Mouse (Mus musculus) heart, embryonic 12.5 days (tissue): ENCODE measurements around the gene Sltm. TPM values are rescaled to one million over a fixed set of nuclear protein-coding genes. Genes with fewer than 3 reads are reported as not detected.

ENCODE experiments used
- ATAC-seq: fragments of 200-750 bp; cut with Nextera tagmentation; 2 replicates; pipeline ENCODE4 v1.8.0; 2017; ENCODE audit warnings: moderate TSS enrichment, moderate library complexity; ENCODE audit not compliant: insufficient number of reproducible peaks, low FRiP score
- H3K27ac ChIP-seq: fragments of 300-500 bp; sonication (generic); 2 replicates; pipeline ENCODE4 v1.5.1; 2016; ENCODE audit warnings: mild to moderate bottlenecking, moderate library complexity; ENCODE audit not compliant: poor library complexity, severe bottlenecking
- H3K27me3 ChIP-seq: fragments of 300-500 bp; sonication (generic); replicated peaks from 2 replicates; pipeline ENCODE4 v1.6.1; 2016; ENCODE audit warnings: mild to moderate bottlenecking, moderate library complexity
- H3K36me3 ChIP-seq: fragments of 300-500 bp; sonication (generic); 2 replicates; pipeline ENCODE4 v1.6.1; 2016; ENCODE audit warnings: mild to moderate bottlenecking, moderate library complexity
- H3K4me1 ChIP-seq: fragments of 300-500 bp; sonication (generic); replicated peaks from 2 replicates; pipeline ENCODE4 v1.6.1; 2016; ENCODE audit warnings: mild to moderate bottlenecking
- H3K4me2 ChIP-seq: fragments of 300-500 bp; sonication (generic); 2 replicates; pipeline ENCODE4 v1.6.1; 2016; ENCODE audit warnings: mild to moderate bottlenecking, moderate library complexity
- H3K4me3 ChIP-seq: fragments of 300-500 bp; sonication (generic); 2 replicates; pipeline ENCODE4 v1.5.1; 2016; ENCODE audit warnings: mild to moderate bottlenecking
- H3K9ac ChIP-seq: fragments of 300-500 bp; sonication (generic); 2 replicates; pipeline ENCODE4 v1.6.1; 2016; ENCODE audit warnings: mild to moderate bottlenecking, moderate library complexity
- H3K9me3 ChIP-seq: fragments of 300-500 bp; sonication (generic); replicated peaks from 2 replicates; pipeline ENCODE4 v1.6.1; 2016; ENCODE audit warnings: mild to moderate bottlenecking, moderate library complexity
- WGBS: fragments of 180-500 bp; shearing (Covaris S2); methylation state at CpG from one replicate; pipeline ENCODE4 v1.1.7; 2016; 5-methylcytosine and 5-hydroxymethylcytosine counted together
- polyA plus RNA-seq: library from polyadenylated mRNA; unstranded; fragments of >200 nt; fragmentation: Nextera tagmentation; extraction: Ambion mirVana; gene quantifications from 2 replicates; pipeline ENCODE4 v1.2.1, GENCODE M21; 2016

Gene Sltm
- polyA plus RNA-seq, result 38.7 and 42.8 TPM in 2 replicates

GRCm38 (mm10) chr9:70542305-70543041 lies at the start of gene Sltm:
Gene Sltm (plus strand): TSS chr9:70542754.
- Histone ChIP-seq H3K9me3 (no peaks in the 10 kb centered on the region), H3K4me2 (peak within 1 kb of the TSS; percentile 88), H3K27ac (peak within 1 kb of the TSS; percentile 97), H3K36me3 (peaks cover 2% of the 10 kb centered on the region; the same call in 1 of the 2 replicates), H3K4me1 (peaks cover 11% of the 10 kb centered on the region), H3K27me3 (no peaks in the 10 kb centered on the region), H3K4me3 (peak within 1 kb of the TSS; percentile 79), H3K9ac (peak within 1 kb of the TSS; percentile 90)
- ATAC-seq, result peak; percentile 98
- WGBS, result under 1% methylated on average over 63 of the region's 75 CpGs

- H3K9ac ChIP-seq, result no peak overlapping the region
- H3K4me2 ChIP-seq, result no peak overlapping the region
- H3K27ac ChIP-seq, result no peak overlapping the region
- no peaks in the 10 kb centered on the region for H3K9me3 ChIP-seq
- H3K4me3 ChIP-seq, result no peak overlapping the region
- peaks cover 18% of the 10 kb centered on the region; the same call in 1 of the 2 replicates for H3K36me3 ChIP-seq
- H3K27me3 ChIP-seq, result no peaks in the 10 kb centered on the region
- peaks cover 19% of the 10 kb centered on the region for H3K4me1 ChIP-seq
- ATAC-seq, result no peak
- WGBS, result 69% methylated on average over 2 of the region's 2 CpGs
Measured at GRCm38 (mm10) chr9:70493038-70493437, 49.5 kb upstream of the Sltm start.

DNA sequence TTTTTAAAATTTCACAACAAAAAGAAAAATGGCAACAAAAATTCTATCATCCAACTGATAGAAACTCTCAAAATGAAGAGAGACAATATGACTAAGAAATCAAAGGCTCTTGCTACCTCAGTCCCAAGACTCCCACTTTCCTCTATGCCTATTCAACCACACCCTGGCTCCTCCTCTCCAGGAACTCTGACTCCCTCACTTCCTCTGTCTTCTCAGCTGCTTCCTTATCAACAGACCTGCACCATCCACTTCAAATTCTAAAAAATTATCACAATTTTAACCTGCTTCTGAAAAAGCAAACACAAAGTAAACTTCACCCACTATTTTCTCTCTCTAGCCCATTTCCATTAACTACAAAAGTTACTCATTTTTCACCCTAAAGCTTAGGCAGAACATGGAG lies 45.6 kb upstream of the Sltm start:
- peaks cover 19% of the 10 kb centered on the region for H3K4me1 ChIP-seq
- no peak overlapping the region for H3K27ac ChIP-seq
- ATAC-seq, result no peak
- H3K36me3 ChIP-seq, result peaks cover 22% of the 10 kb centered on the region
- no peak overlapping the region for H3K4me3 ChIP-seq
- H3K4me2 ChIP-seq, result no peak overlapping the region
- no peaks in the 10 kb centered on the region for H3K9me3 ChIP-seq
- H3K9ac ChIP-seq, result no peak overlapping the region
- H3K27me3 ChIP-seq, result no peaks in the 10 kb centered on the region

DNA sequence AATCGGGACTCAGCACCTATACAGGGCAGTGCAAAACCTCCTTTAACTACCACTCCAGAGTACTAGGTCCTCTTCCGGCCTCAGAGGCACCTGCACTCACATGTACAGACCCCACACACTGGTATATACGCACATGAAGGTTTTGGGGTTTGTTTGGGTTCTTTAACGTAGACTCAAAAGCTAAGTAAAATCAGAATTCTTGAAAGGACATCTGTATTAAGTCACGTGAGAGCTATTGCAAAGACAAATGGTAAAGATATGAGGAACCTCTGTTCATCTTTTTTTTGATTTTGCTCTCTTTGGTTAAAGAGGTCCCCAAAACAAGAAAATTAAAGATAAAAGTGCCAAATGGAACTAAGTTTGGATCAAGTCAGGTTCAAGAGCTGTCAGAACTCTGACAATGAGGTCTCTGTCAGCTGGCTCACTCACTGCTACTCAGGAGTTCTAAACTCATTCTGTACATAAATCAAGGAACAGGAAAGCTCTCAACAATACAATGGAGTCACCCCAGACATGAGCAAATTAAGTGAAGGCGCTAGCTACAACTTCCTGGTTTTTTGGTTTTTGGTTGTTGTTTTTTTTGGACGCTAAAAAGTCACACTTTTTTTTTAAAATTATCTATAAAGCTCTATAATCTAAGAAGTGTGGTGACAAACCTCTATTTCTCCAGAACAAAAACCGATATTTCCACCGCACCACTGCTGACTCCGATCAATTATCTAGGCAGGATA lies 40.1 kb upstream of the Sltm start:
- ATAC-seq, result no peak
- H3K4me2 ChIP-seq, result peak overlapping the region; percentile 72
- no peaks in the 10 kb centered on the region for H3K9me3 ChIP-seq
- H3K27ac ChIP-seq, result peak overlapping the region; percentile 99
- H3K27me3 ChIP-seq, result no peaks in the 10 kb centered on the region
- peak overlapping the region; percentile 84 for H3K4me3 ChIP-seq
- peaks cover 14% of the 10 kb centered on the region for H3K4me1 ChIP-seq
- peak overlapping the region; percentile 97 for H3K9ac ChIP-seq
- 35% methylated on average over 10 of the region's 10 CpGs for WGBS
- H3K36me3 ChIP-seq, result peaks cover 13% of the 10 kb centered on the region

DNA sequence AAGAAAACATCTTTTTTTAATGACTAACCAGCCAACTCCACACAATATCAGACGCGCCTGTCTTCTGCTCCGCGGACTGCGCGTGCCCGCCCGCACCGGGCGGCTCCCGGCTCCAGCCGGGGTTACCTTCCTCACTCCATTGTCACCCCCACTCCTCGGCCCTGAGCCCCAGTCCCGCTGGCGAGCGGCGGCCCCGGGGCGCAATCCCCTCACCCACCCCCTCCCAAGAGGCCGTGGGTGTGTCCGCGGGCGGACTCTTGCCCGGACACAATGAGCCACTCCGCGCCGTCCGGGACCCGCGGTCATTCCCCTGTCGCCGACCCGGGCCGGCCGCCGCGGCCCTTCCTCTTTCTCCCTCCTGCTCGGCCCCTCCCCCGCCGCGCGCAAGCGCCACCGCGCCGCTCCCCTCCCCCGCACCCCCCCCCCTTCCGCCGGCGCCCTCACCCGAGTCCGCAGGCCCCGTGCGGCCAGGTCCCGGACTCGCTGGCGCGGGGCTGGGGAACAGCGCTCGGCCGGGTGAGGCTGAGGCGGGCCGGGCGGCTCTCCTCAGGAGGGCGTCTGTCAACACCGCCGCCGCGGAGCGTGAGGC lies 39.4 kb upstream of the Sltm start:
- Histone ChIP-seq H3K9me3 (no peaks in the 10 kb centered on the region), H3K4me2 (peak overlapping the region; percentile 72), H3K9ac (peak overlapping the region; percentile 97), H3K27me3 (no peaks in the 10 kb centered on the region), H3K36me3 (peaks cover 13% of the 10 kb centered on the region), H3K27ac (peak overlapping the region; percentile 99), H3K4me3 (peak overlapping the region; percentile 84), H3K4me1 (peaks cover 14% of the 10 kb centered on the region)
- under 1% methylated on average over 54 of the region's 70 CpGs for WGBS
- ATAC-seq, result peak; percentile 89

DNA sequence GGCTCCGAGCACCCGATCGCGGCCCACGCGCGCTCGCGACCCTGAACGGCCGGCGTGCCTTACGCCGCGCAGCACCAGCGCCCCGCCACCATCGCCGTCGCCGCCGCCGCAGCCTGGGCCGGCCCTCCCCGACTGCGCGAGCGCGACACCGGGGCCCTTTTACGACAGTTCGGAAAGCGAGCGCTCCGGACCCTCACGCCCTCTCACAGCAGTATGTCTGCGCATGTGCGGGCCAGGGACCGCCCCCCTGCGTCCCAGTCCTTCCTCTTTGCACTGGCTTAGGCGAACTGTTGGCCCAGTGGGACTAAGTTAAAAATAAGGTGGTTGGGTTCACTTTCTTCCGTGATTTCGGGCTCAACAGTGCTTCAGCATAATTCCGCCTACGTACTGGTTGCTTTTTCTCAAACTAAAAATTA lies 38.9 kb upstream of the Sltm start, which contains the start of gene Rnf111:
TSS of gene Rnf111 (minus strand) at position 100 of the 416 bp plus-strand sequence.
- under 1% methylated on average over 45 of the region's 45 CpGs for WGBS
- H3K4me2 ChIP-seq, result peak within 1 kb of the TSS; percentile 72
- H3K27ac ChIP-seq, result peak within 1 kb of the TSS; percentile 99
- peaks cover 11% of the 10 kb centered on the region for H3K36me3 ChIP-seq
- H3K27me3 ChIP-seq, result no peaks in the 10 kb centered on the region
- H3K9ac ChIP-seq, result peak within 1 kb of the TSS; percentile 97
- no peaks in the 10 kb centered on the region for H3K9me3 ChIP-seq
- peak; percentile 96 for ATAC-seq
- peaks cover 12% of the 10 kb centered on the region for H3K4me1 ChIP-seq
- H3K4me3 ChIP-seq, result peak within 1 kb of the TSS; percentile 84

- Histone ChIP-seq H3K4me2 (no peak overlapping the region), H3K9ac (no peak overlapping the region), H3K27me3 (no peaks in the 10 kb centered on the region), H3K9me3 (no peaks in the 10 kb centered on the region), H3K4me3 (no peak overlapping the region), H3K4me1 (peaks cover 9% of the 10 kb centered on the region), H3K27ac (no peak overlapping the region), H3K36me3 (no peaks in the 10 kb centered on the region)
- ATAC-seq, result no peak
- 50% methylated on average over 2 of the region's 2 CpGs for WGBS
Measured at GRCm38 (mm10) chr9:70506186-70506585, 36.4 kb upstream of the Sltm start.

GRCm38 (mm10) chr9:70506787-70507186 lies 35.8 kb upstream of the Sltm start:
- Histone ChIP-seq H3K27me3 (no peaks in the 10 kb centered on the region), H3K9ac (no peak overlapping the region), H3K36me3 (no peaks in the 10 kb centered on the region), H3K27ac (no peak overlapping the region), H3K9me3 (no peaks in the 10 kb centered on the region), H3K4me3 (no peak overlapping the region), H3K4me2 (no peak overlapping the region), H3K4me1 (peaks cover 5% of the 10 kb centered on the region)
- WGBS, result 69% methylated on average over 8 of the region's 8 CpGs
- no peak for ATAC-seq

GRCm38 (mm10) chr9:70509906-70510525 lies 32.5 kb upstream of the Sltm start:
- no peaks in the 10 kb centered on the region for H3K4me1 ChIP-seq
- no peak overlapping the region for H3K4me3 ChIP-seq
- 64% methylated on average over 4 of the region's 4 CpGs for WGBS
- H3K9ac ChIP-seq, result no peak overlapping the region
- H3K4me2 ChIP-seq, result no peak overlapping the region
- no peak overlapping the region for H3K27ac ChIP-seq
- H3K9me3 ChIP-seq, result no peaks in the 10 kb centered on the region
- H3K27me3 ChIP-seq, result no peaks in the 10 kb centered on the region
- H3K36me3 ChIP-seq, result no peaks in the 10 kb centered on the region
- ATAC-seq, result no peak

DNA sequence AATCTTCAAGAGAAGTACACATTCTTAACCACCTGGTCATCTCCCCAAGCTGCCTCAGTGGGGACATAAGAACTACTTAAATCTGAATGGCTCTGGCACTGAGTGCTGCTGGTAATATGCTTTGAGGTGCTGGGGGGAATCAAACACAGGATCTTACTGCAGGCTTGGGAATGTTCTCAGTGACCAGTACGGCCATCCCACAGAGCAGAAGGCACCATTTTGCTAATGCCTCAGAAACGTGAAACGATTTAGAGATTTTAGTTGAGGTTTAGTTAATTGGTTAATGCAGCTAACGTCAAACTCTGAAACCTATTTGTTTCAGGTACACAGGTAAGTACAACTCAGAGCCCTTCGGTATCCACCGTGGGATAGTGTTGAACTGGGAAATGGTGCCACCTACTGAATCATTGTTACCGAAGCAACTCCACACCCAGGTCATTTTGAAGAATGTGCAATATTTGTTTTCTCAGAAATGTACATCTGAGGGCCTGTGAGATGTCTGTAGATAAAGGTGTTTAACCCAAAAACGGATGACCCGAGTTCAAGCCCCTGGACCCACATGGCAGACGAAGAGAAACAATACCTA lies 31.5 kb upstream of the Sltm start:
- no peaks in the 10 kb centered on the region for H3K9me3 ChIP-seq
- 52% methylated on average over 10 of the region's 10 CpGs for WGBS
- ATAC-seq, result no peak

More for the DNA sequence above, 31.5 kb upstream of the Sltm start:
- no peaks in the 10 kb centered on the region for H3K27me3 ChIP-seq
- H3K4me3 ChIP-seq, result no peak overlapping the region
- no peaks in the 10 kb centered on the region for H3K4me1 ChIP-seq
- no peak overlapping the region for H3K4me2 ChIP-seq
- H3K9ac ChIP-seq, result no peak overlapping the region
- no peaks in the 10 kb centered on the region for H3K36me3 ChIP-seq
- no peak overlapping the region for H3K27ac ChIP-seq
